Mouse (Mus musculus) ES-Bruce4 (cell line): ENCODE data around the gene Il5ra.

Experiments used
- CTCF ChIP-seq: IDR thresholded peaks from one replicate; pipeline ENCODE4 v1.8.1; 2011; ENCODE audit warnings: low read depth, low read length
- POLR2A ChIP-seq: IDR thresholded peaks from one replicate; pipeline ENCODE4 v1.8.1; 2011; ENCODE audit warnings: low read length; ENCODE audit not compliant: insufficient read depth

GRCm38 (mm10) chr6:106732563-106732962 is 16.3 kb downstream of the Il5ra start:
- TF ChIP-seq POLR2A = no peak
- no peak for TF ChIP-seq CTCF
